Mouse (Mus musculus) hindbrain, embryonic 12.5 days (tissue): ENCODE results near the gene Ankrd13d. TPM values are rescaled to one million over a fixed set of nuclear protein-coding genes. Genes with fewer than 3 reads are reported as not detected.
A peak's percentile ranks its signal among the peaks of the same experiment; 100 is the strongest.

Experiments
- ATAC-seq: fragments of 200-750 bp; cut with Nextera tagmentation; 2 replicates; pipeline ENCODE4 v1.8.0; 2017; ENCODE audit warnings: moderate TSS enrichment; ENCODE audit not compliant: low FRiP score
- H3K27ac ChIP-seq: fragments of 300-500 bp; sonication (generic); 2 replicates; pipeline ENCODE4 v1.5.1; 2016; ENCODE audit warnings: mild to moderate bottlenecking
- H3K27me3 ChIP-seq: fragments of 300-500 bp; sonication (generic); 2 replicates; pipeline ENCODE4 v1.6.1; 2016; ENCODE audit warnings: mild to moderate bottlenecking
- H3K36me3 ChIP-seq: fragments of 300-500 bp; sonication (generic); 2 replicates; pipeline ENCODE4 v1.6.1; 2016; ENCODE audit warnings: mild to moderate bottlenecking
- H3K4me1 ChIP-seq: fragments of 300-500 bp; sonication (generic); 2 replicates; pipeline ENCODE4 v1.6.1; 2016
- H3K4me2 ChIP-seq: fragments of 300-500 bp; sonication (generic); replicated peaks from 2 replicates; pipeline ENCODE4 v1.6.1; 2016; ENCODE audit warnings: mild to moderate bottlenecking
- H3K4me3 ChIP-seq: fragments of 300-500 bp; sonication (generic); 2 replicates; pipeline ENCODE4 v1.5.1; 2016; ENCODE audit warnings: mild to moderate bottlenecking
- H3K9ac ChIP-seq: fragments of 300-500 bp; sonication (generic); 2 replicates; pipeline ENCODE4 v1.6.1; 2016; ENCODE audit warnings: mild to moderate bottlenecking, moderate library complexity
- H3K9me3 ChIP-seq: fragments of 300-500 bp; sonication (generic); replicated peaks from 2 replicates; pipeline ENCODE4 v1.6.1; 2016; ENCODE audit warnings: mild to moderate bottlenecking
- WGBS: fragments of 180-500 bp; shearing (Covaris S2); methylation state at CpG from one replicate; pipeline ENCODE4 v1.1.7; 2016; 5-methylcytosine and 5-hydroxymethylcytosine counted together
- polyA plus RNA-seq: library from polyadenylated mRNA; unstranded; fragments of >200 nt; fragmentation: Nextera tagmentation; extraction: Ambion mirVana; gene quantifications from 2 replicates; pipeline ENCODE4 v1.2.1, GENCODE M21; 2016

Ankrd13d gene
- polyA plus RNA-seq, 1 experiment from 2014 or later: 22.1 TPM

DNA sequence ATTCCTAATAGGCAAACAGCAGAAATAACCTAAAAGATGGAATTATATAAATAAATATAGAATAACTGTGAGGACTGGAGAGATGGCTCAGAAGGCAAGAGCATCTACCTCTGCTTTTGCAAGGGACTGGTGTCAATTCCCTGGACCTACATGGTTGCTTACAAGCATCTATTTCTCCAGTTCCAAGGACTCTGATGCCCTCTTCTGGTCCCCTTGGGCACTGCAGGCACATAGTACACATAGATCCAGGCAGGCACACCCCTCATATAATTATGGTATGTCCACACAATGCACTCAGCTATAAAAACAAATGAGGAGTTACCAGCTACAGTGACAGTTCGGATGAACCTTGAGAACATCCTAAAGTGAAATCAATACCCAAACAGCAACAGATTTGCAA is 3.5 kb downstream of the Ankrd13d start:
- peaks cover 16% of the 10 kb centered on the region for H3K4me1 ChIP-seq
- WGBS: 100% methylated on average over 1 of the region's 1 CpGs
- no peak for ATAC-seq
- no peak overlapping the region for H3K4me3 ChIP-seq
- H3K9ac ChIP-seq: no peak overlapping the region
- H3K4me2 ChIP-seq: no peak overlapping the region
- no peak overlapping the region for H3K27ac ChIP-seq
- H3K36me3 ChIP-seq: peaks cover 8% of the 10 kb centered on the region
- peaks cover 6% of the 10 kb centered on the region; the same call in 1 of the 2 replicates for H3K27me3 ChIP-seq
- 0 out of 2 replicates have a peak, but pooled peaks cover 9% of the 10 kb centered on the region for H3K9me3 ChIP-seq

DNA sequence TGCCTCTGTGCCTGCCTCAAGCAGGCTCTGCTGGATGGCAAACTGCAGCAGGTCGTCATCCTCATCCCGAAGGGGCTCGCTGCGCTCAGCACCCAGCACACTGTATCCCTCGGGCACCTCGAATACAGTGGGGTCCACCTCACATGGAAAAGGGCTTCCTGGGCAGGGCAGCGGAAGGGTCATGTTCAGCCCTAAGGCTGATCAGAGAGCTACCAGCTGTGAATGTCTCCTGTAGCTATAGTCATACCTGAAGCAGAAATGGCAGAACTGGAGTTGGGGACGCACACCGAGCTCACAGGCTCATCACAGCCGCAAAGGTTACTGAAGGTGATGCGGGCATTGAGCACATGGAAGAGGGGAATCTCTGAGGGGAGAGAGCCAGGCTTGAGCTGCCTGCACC is 12.0 kb downstream of the Ankrd13d start:
- Histone ChIP-seq H3K4me2 (no peak overlapping the region), H3K9me3 (0 out of 2 replicates have a peak, but pooled peaks cover 2% of the 10 kb centered on the region), H3K4me3 (no peak overlapping the region), H3K27ac (no peak overlapping the region), H3K27me3 (peaks cover 37% of the 10 kb centered on the region), H3K36me3 (0 out of 2 replicates have a peak, but pooled peaks cover 13% of the 10 kb centered on the region), H3K4me1 (peaks cover 6% of the 10 kb centered on the region; the same call in 1 of the 2 replicates), H3K9ac (no peak overlapping the region)
- WGBS: 95% methylated on average over 11 of the region's 11 CpGs
- ATAC-seq: no peak

DNA sequence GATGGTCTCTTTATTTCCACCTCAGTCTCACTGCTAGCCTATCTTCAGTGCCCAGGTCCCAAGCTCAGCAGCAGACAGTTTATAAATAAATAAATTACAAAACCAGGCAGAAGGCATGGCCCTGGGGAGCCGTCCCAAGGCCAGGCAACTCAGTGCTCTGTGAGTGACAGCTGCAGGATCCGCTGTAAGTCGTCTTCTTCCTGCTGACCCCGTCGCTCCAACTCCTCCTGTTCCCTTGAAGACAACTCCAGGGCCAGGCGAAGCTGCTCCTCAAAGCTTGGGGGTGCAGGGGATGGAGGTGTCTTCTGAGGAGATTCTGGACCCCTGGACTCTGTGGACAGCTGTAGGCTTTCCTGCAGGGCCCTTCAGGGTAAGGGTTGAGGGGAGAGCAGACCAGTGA is 12.8 kb downstream of the Ankrd13d start:
- H3K9ac ChIP-seq: no peak overlapping the region
- H3K36me3 ChIP-seq: 0 out of 2 replicates have a peak, but pooled peaks cover 13% of the 10 kb centered on the region
- H3K4me2 ChIP-seq: no peak overlapping the region
- no peak overlapping the region for H3K4me3 ChIP-seq
- no peak overlapping the region for H3K27ac ChIP-seq
- no peaks in the 10 kb centered on the region for H3K9me3 ChIP-seq
- H3K4me1 ChIP-seq: peaks cover 6% of the 10 kb centered on the region; the same call in 1 of the 2 replicates
- 59% methylated on average over 6 of the region's 6 CpGs for WGBS
- H3K27me3 ChIP-seq: peaks cover 37% of the 10 kb centered on the region
- no peak for ATAC-seq

DNA sequence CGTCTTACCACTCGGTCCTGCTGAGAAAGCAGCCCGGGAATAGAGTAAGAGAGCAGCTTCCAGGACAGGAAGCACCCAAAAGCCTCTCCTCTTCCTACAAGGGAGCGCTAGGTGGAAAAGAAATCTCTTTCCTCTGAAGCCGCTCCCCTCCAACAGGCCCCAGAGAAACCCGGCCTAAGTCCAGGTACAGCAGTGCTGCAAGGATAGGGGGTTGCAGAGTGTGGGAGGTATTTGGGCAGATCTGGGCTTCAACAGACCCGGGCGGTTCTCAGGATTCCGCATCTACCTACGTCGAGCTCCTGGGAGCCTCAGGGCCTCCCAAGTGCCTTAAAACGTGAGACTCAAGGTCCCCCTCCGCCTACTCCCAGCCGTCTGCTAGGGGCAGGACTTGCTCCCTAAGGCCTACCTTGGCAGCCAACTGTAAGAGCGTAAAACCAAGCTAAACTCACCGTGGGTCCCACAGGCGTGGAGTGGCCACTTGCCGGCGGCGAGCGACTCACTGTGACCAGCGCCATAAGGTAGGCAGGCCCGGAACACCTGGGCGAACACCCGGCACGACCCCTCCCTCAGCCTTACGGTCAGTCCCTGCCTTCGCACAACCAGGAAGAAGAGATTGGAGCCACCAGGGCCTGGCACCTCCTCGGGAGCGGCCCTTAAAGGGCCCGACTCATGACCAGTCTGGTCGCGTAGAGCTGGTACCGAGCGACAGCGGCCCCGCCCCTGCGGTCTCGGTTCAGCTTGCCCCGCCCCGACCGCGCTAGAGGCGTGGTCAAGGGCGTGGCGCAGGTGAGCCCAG is 14.2 kb downstream of the Ankrd13d start, which contains the start of gene Ssh3:
Ssh3 (minus strand) TSS at position 615 of the 796 bp plus-strand sequence.
- Histone ChIP-seq H3K27ac (no peak within 1 kb of the TSS), H3K4me1 (peaks cover 6% of the 10 kb centered on the region; the same call in 1 of the 2 replicates), H3K27me3 (peaks cover 37% of the 10 kb centered on the region), H3K4me3 (peak within 1 kb of the TSS; percentile 27), H3K36me3 (0 out of 2 replicates have a peak, but pooled peaks cover 13% of the 10 kb centered on the region), H3K9ac (peak within 1 kb of the TSS; percentile 39; the same call in 1 of the 2 replicates), H3K4me2 (peak within 1 kb of the TSS; percentile 51), H3K9me3 (no peaks in the 10 kb centered on the region)
- ATAC-seq: no peak
- WGBS: 6% methylated on average over 46 of the region's 46 CpGs

DNA sequence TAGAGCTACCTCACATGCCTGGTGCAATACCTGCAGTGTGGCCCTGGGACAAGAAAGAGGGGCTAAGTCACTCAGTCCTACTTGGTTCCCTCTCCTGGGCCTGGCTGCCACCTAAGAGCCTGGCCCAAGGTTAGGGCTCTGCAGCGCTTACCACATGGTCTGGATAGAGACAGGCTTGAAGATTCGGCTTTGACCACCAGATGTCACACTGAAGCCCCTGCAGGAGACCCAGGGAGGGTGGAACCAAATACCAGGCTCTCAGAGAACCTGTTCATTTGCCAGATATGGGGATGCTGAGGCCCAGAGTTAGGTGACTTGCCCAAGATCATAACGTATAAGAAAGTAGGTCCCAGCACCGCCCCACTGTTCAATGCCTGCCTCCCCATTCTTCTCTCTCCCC is 17.0 kb downstream of the Ankrd13d start:
- no peak for ATAC-seq
- 62% methylated on average over 4 of the region's 4 CpGs for WGBS
- H3K9me3 ChIP-seq: no peaks in the 10 kb centered on the region
- H3K27ac ChIP-seq: no peak overlapping the region
- no peak overlapping the region for H3K9ac ChIP-seq
- H3K4me3 ChIP-seq: no peak overlapping the region
- peaks cover 37% of the 10 kb centered on the region for H3K27me3 ChIP-seq
- peaks cover 6% of the 10 kb centered on the region; the same call in 1 of the 2 replicates for H3K4me1 ChIP-seq
- no peak overlapping the region for H3K4me2 ChIP-seq
- 0 out of 2 replicates have a peak, but pooled peaks cover 5% of the 10 kb centered on the region for H3K36me3 ChIP-seq

GRCm38 (mm10) chr19:4264171-4264780 is 18.7 kb downstream of the Ankrd13d start:
- no peak for ATAC-seq
- Histone ChIP-seq H3K36me3 (no peaks in the 10 kb centered on the region), H3K9ac (no peak overlapping the region), H3K27ac (no peak overlapping the region), H3K4me3 (no peak overlapping the region), H3K9me3 (no peaks in the 10 kb centered on the region), H3K4me2 (no peak overlapping the region), H3K27me3 (peaks cover 21% of the 10 kb centered on the region), H3K4me1 (peaks cover 6% of the 10 kb centered on the region; the same call in 1 of the 2 replicates)
- WGBS: 95% methylated on average over 6 of the region's 6 CpGs

DNA sequence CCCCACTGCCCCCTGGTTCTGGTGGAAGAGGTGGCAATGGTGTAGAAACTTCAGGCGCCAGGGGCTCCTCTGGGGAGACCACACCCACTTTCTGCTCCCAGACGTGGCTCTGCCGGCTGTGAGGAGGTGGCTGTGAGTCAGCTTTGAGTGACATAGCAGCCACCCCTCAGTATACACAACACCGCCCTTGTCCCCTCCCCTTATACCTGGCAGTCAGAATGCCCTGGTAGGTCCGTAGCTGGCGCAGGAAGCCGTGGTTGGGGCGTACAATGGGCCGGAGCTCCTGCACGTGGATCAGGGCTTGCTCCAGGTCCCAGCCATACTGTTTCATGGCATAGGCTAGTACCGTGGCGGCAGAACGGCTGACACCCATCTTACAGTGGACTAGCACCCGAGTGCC is 19.2 kb downstream of the Ankrd13d start:
- Histone ChIP-seq H3K4me1 (peaks cover under 1% of the 10 kb centered on the region; the same call in 1 of the 2 replicates), H3K27ac (no peak overlapping the region), H3K9me3 (no peaks in the 10 kb centered on the region), H3K36me3 (no peaks in the 10 kb centered on the region), H3K27me3 (peaks cover 16% of the 10 kb centered on the region), H3K9ac (no peak overlapping the region), H3K4me2 (no peak overlapping the region), H3K4me3 (no peak overlapping the region)
- ATAC-seq: no peak
- 65% methylated on average over 14 of the region's 14 CpGs for WGBS

- 73% methylated on average over 6 of the region's 6 CpGs for WGBS
- Histone ChIP-seq H3K4me3 (no peak overlapping the region), H3K9ac (no peak overlapping the region), H3K36me3 (no peaks in the 10 kb centered on the region), H3K27ac (no peak overlapping the region), H3K4me2 (no peak overlapping the region), H3K27me3 (peaks cover 6% of the 10 kb centered on the region), H3K4me1 (peaks cover 3% of the 10 kb centered on the region; the same call in 1 of the 2 replicates), H3K9me3 (no peaks in the 10 kb centered on the region)
- no peak for ATAC-seq
Observed at GRCm38 (mm10) chr19:4262756-4263155, 20.2 kb downstream of the Ankrd13d start.

DNA sequence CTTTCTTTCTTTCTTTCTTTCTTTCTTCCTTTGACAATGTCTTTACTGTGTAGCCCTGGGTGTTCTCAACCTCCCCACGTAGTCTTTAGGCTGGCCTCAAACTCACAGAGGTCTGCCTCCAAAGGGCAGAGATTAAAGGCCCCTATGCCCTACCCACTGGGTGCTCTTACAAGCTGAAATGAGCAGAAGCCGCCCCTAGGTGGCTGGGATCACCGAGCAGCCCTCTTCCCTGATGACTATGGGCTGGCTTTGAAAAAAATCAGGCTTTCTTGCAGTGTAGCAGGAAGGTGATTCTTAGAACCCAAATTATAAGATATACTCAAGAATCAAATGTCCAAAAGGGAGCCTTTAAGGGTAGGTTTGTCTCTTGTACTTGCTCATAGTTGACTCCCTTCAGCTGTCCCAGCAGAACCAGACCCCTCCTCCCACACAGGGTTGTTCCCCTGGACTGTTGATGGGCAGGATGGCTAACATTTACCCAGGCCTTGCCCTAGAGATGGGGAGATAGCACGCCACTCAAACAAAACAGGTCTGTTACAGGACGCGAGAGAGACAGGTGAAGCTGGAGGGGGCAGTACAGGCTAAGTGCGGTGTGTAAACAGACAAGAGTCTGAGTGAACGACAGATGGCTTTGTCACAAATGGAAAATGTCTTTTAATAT is 21.8 kb downstream of the Ankrd13d start:
- H3K4me2 ChIP-seq: no peak overlapping the region
- WGBS: 55% methylated on average over 8 of the region's 8 CpGs

GRCm38 (mm10) chr19:4257897-4258252 is 25.1 kb downstream of the Ankrd13d start:
- ATAC-seq: peak; percentile 60; the same call in 1 of the 2 replicates
- H3K4me2 ChIP-seq: peak overlapping the region; percentile 80
- H3K27me3 ChIP-seq: no peaks in the 10 kb centered on the region
- no peak overlapping the region for H3K27ac ChIP-seq
- WGBS: 25% methylated on average over 12 of the region's 12 CpGs
- peaks cover 4% of the 10 kb centered on the region; the same call in 1 of the 2 replicates for H3K4me1 ChIP-seq
- no peaks in the 10 kb centered on the region for H3K9me3 ChIP-seq
- H3K9ac ChIP-seq: peak overlapping the region; percentile 64; the same call in 1 of the 2 replicates
- no peaks in the 10 kb centered on the region for H3K36me3 ChIP-seq
- peak overlapping the region; percentile 54 for H3K4me3 ChIP-seq

More for the DNA sequence above, 21.8 kb downstream of the Ankrd13d start:
- no peaks in the 10 kb centered on the region for H3K9me3 ChIP-seq
- no peaks in the 10 kb centered on the region for H3K27me3 ChIP-seq
- no peak overlapping the region for H3K9ac ChIP-seq
- peaks cover 4% of the 10 kb centered on the region; the same call in 1 of the 2 replicates for H3K4me1 ChIP-seq
- no peak overlapping the region for H3K27ac ChIP-seq
- H3K4me3 ChIP-seq: no peak overlapping the region
- ATAC-seq: no peak
- no peaks in the 10 kb centered on the region for H3K36me3 ChIP-seq

- WGBS: under 1% methylated on average over 41 of the region's 41 CpGs
- Histone ChIP-seq H3K27me3 (no peaks in the 10 kb centered on the region), H3K27ac (no peak overlapping the region)
Observed at GRCm38 (mm10) chr19:4257216-4257896, 25.6 kb downstream of the Ankrd13d start.

More at GRCm38 (mm10) chr19:4257216-4257896, 25.6 kb downstream of the Ankrd13d start:
- H3K36me3 ChIP-seq: no peaks in the 10 kb centered on the region
- H3K4me3 ChIP-seq: peak overlapping the region; percentile 54
- H3K4me2 ChIP-seq: peak overlapping the region; percentile 80
- H3K9ac ChIP-seq: peak overlapping the region; percentile 64
- H3K4me1 ChIP-seq: peaks cover 4% of the 10 kb centered on the region; the same call in 1 of the 2 replicates
- peak; percentile 94 for ATAC-seq
- H3K9me3 ChIP-seq: no peaks in the 10 kb centered on the region
